23 mouse cellular contexts compared by ENCODE assay signal in genomic region chr14:30731896-30732295, GRCm38 (mm10). TPM values are rescaled to one million over a fixed set of nuclear protein-coding genes. Genes with fewer than 3 reads are reported as not detected.
DNase-seq lines count a peak whose midpoint lies in the region; ATAC-seq and TF ChIP-seq lines count a peak whose summit lies in the region.
"Had no signal": no experiment of that assay in that cellular context is flagged by ENCODE, and none has a peak within 500 bp of the region (broad histone marks: within the 10 kb centered on the region; RNA-seq: fewer than 3 reads in every experiment).

No protein-coding gene starts in this region.

- no peak overlapping the region for H3K4me3 ChIP-seq in kidney, postnatal 0 days (replicated peaks; ENCODE audit: low read depth, low read length)
- no peak overlapping the region for H3K4me3 ChIP-seq in midbrain, embryonic 11.5 days (ENCODE audit: low read depth, low read length)
- no peak overlapping the region for H3K4me3 ChIP-seq in midbrain, embryonic 10.5 days
- no peak overlapping the region for H3K4me3 ChIP-seq in MEL (ENCODE audit: control insufficient read depth in 1 of 2, insufficient read depth in 1 of 2, low read depth in 2 of 2, low read length in 2 of 2)
- H3K4me3 ChIP-seq: embryonic facial prominence, embryonic 12.5 days; embryonic facial prominence, embryonic 15.5 days; gastrocnemius, adult 2 months; hindbrain, embryonic 13.5 days had no signal

- WGBS in kidney, postnatal 0 days = 70% methylated on average over 3 of the region's 3 CpGs
- WGBS in midbrain, embryonic 11.5 days = 94% methylated on average over 3 of the region's 3 CpGs
- 98% methylated on average over 3 of the region's 3 CpGs for WGBS in midbrain, embryonic 10.5 days

- DNase-seq in kidney, postnatal 0 days (ENCODE audit: low spot score) = peak; percentile 40
- no peak for DNase-seq in kidney, adult 9 months
- DNase-seq in midbrain, embryonic 11.5 days (ENCODE audit: low spot score, missing footprints) = peak; percentile 31
- no peak for DNase-seq in midbrain, embryonic 10.5 days (ENCODE audit: low spot score)
- peak; percentile 24 for DNase-seq in MEL (ENCODE audit: low read depth, low spot score)
- no peak for DNase-seq in cerebellum, postnatal 4 days (ENCODE audit: low spot score in 2 of 2)
- DNase-seq in B cell, adult 2 months = no peak
- DNase-seq: adrenal gland, adult 8-10 months; adrenal gland, postnatal 25 days; cerebellum, adult 18-20 months; cerebellum, adult 9-10 months; cerebellum, postnatal 14 days; forebrain, postnatal 0 days; gastrocnemius, adult 2 months; gastrocnemius, postnatal 14 days; heart, adult 11 months had no signal

- peaks cover 35% of the 10 kb centered on the region for H3K79me2 ChIP-seq in MEL (ENCODE audit: control insufficient read depth, insufficient read depth, low read length, poor library complexity)

- H3K9me3 ChIP-seq in kidney, postnatal 0 days (replicated peaks; ENCODE audit: low read length) = no peaks in the 10 kb centered on the region
- H3K9me3 ChIP-seq in midbrain, embryonic 11.5 days (ENCODE audit: control insufficient read depth, low read length) = no peaks in the 10 kb centered on the region
- no peaks in the 10 kb centered on the region for H3K9me3 ChIP-seq in midbrain, embryonic 10.5 days (replicated peaks)
- H3K9me3 ChIP-seq in MEL (replicated peaks; ENCODE audit: insufficient read depth, low read length) = no peaks in the 10 kb centered on the region
- H3K9me3 ChIP-seq: embryonic facial prominence, embryonic 12.5 days; embryonic facial prominence, embryonic 15.5 days; hindbrain, embryonic 13.5 days had no signal

- TF ChIP-seq RAD21 in MEL (IDR thresholded peaks at IDR 0.05; ENCODE audit: low read depth, low read length) = no peak

- no peak for TF ChIP-seq CTCF in kidney, postnatal 0 days (IDR thresholded peaks at IDR 0.05; ENCODE audit: low read depth)
- no peak for TF ChIP-seq CTCF in MEL (IDR thresholded peaks at IDR 0.05 in 2 of 3, conservative IDR thresholded peaks at IDR 0.05 in 1 of 3; ENCODE audit: control insufficient read depth in 1 of 3, insufficient read depth in 1 of 3, low read depth in 2 of 3, low read length in 3 of 3, poor library complexity in 1 of 3, severe bottlenecking in 1 of 3)

- no peak for ATAC-seq in kidney, postnatal 0 days (replicated peaks; ENCODE audit: low FRiP score, low read depth)
- no peak for ATAC-seq in midbrain, embryonic 11.5 days (ENCODE audit: low FRiP score)
- 0 out of 2 replicates have a peak, but pooled peaks have one; percentile 22 for ATAC-seq in megakaryocyte-erythroid progenitor cell, adult 5-6 weeks (replicated peaks; ENCODE audit: low FRiP score, low TSS enrichment, poor library complexity, severe bottlenecking)
- ATAC-seq: forebrain, embryonic 14.5 days; forebrain, postnatal 0 days; hindbrain, embryonic 16.5 days had no signal

- no peaks in the 10 kb centered on the region for H3K4me1 ChIP-seq in kidney, postnatal 0 days (replicated peaks; ENCODE audit: insufficient read depth, low read length)
- no peaks in the 10 kb centered on the region for H3K4me1 ChIP-seq in midbrain, embryonic 11.5 days (ENCODE audit: control insufficient read depth, insufficient read depth, low read length)
- H3K4me1 ChIP-seq in midbrain, embryonic 10.5 days = no peaks in the 10 kb centered on the region
- H3K4me1 ChIP-seq in MEL (ENCODE audit: control insufficient read depth in 1 of 2, insufficient read depth in 2 of 2, low read length in 2 of 2) = peaks cover 9 to 11% of the 10 kb centered on the region in 2 experiments
- H3K4me1 ChIP-seq: embryonic facial prominence, embryonic 15.5 days; hindbrain, embryonic 13.5 days had no signal

- H3K4me2 ChIP-seq in kidney, postnatal 0 days (ENCODE audit: low read length) = no peak overlapping the region
- H3K4me2 ChIP-seq in midbrain, embryonic 11.5 days = no peak overlapping the region
- H3K4me2 ChIP-seq: embryonic facial prominence, embryonic 12.5 days; embryonic facial prominence, embryonic 15.5 days; heart, embryonic 11.5 days; hindbrain, embryonic 13.5 days had no signal

- no peak for TF ChIP-seq POLR2A in MEL (IDR thresholded peaks at IDR 0.05; ENCODE audit: control insufficient read depth in 1 of 2, insufficient read depth in 1 of 2, low read depth in 1 of 2, low read length in 2 of 2, poor library complexity in 1 of 2)

- TF ChIP-seq EP300 in MEL (IDR thresholded peaks at IDR 0.05; ENCODE audit: low read depth in 1 of 2, low read length in 2 of 2) = no peak

- H3K27me3 ChIP-seq in kidney, postnatal 0 days (ENCODE audit: insufficient read depth, low read length) = no peaks in the 10 kb centered on the region
- H3K27me3 ChIP-seq in midbrain, embryonic 11.5 days (ENCODE audit: control insufficient read depth, insufficient read depth, low read length) = no peaks in the 10 kb centered on the region
- H3K27me3 ChIP-seq in midbrain, embryonic 10.5 days (ENCODE audit: low read depth, poor library complexity, severe bottlenecking) = no peaks in the 10 kb centered on the region
- H3K27me3 ChIP-seq in MEL (ENCODE audit: control insufficient read depth in 1 of 2, insufficient read depth in 2 of 2, low read length in 2 of 2) = no peaks in the 10 kb centered on the region
- H3K27me3 ChIP-seq: embryonic facial prominence, embryonic 12.5 days; embryonic facial prominence, embryonic 15.5 days; hindbrain, embryonic 13.5 days had no signal

- H3K36me3 ChIP-seq in kidney, postnatal 0 days (ENCODE audit: insufficient read depth, low read length) = no peaks in the 10 kb centered on the region
- no peaks in the 10 kb centered on the region for H3K36me3 ChIP-seq in midbrain, embryonic 11.5 days (ENCODE audit: control insufficient read depth, insufficient read depth, low read length)
- no peaks in the 10 kb centered on the region for H3K36me3 ChIP-seq in midbrain, embryonic 10.5 days
- peaks cover 0 to 21% of the 10 kb centered on the region in 2 experiments for H3K36me3 ChIP-seq in MEL (ENCODE audit: control insufficient read depth in 1 of 2, insufficient read depth in 2 of 2, low read length in 2 of 2)
- H3K36me3 ChIP-seq: embryonic facial prominence, embryonic 12.5 days; embryonic facial prominence, embryonic 15.5 days; hindbrain, embryonic 13.5 days had no signal

- H3K27ac ChIP-seq in kidney, postnatal 0 days = no peak overlapping the region
- no peak overlapping the region for H3K27ac ChIP-seq in midbrain, embryonic 11.5 days (ENCODE audit: low read depth, low read length)
- H3K27ac ChIP-seq in midbrain, embryonic 10.5 days (replicated peaks) = no peak overlapping the region
- H3K27ac ChIP-seq in MEL (ENCODE audit: control insufficient read depth, low read depth, low read length) = no peak overlapping the region
- H3K27ac ChIP-seq: embryonic facial prominence, embryonic 12.5 days; embryonic facial prominence, embryonic 15.5 days; gastrocnemius, adult 2 months; hindbrain, embryonic 13.5 days had no signal

- no peak overlapping the region for H3K9ac ChIP-seq in kidney, postnatal 0 days (ENCODE audit: low read depth, low read length)
- H3K9ac ChIP-seq in midbrain, embryonic 11.5 days (ENCODE audit: low read length) = no peak overlapping the region
- H3K9ac ChIP-seq in MEL (ENCODE audit: control insufficient read depth, low read depth, low read length, poor library complexity, severe bottlenecking) = no peak overlapping the region
- H3K9ac ChIP-seq: embryonic facial prominence, embryonic 12.5 days; embryonic facial prominence, embryonic 15.5 days; forebrain, postnatal 0 days; hindbrain, embryonic 13.5 days had no signal

TF ChIP-seq in MEL, 35 proteins besides CTCF, POLR2A, EP300 and RAD21:
- TF ChIP-seq JUND (IDR thresholded peaks at IDR 0.05; ENCODE audit: low read depth, low read length) (no peak), RCOR1 (IDR thresholded peaks at IDR 0.05; ENCODE audit: low read depth, low read length) (peak; percentile 65), GATA1 (IDR thresholded peaks at IDR 0.05; ENCODE audit: low read depth, low read length) (peak; percentile 50)

RNA-seq across cellular contexts. Expression of gene Sfmbt1, which starts 17.2 kb away (rescaled TPM):
- 10.9 and 12.0 TPM in 2 replicates for polyA plus RNA-seq in kidney, postnatal 0 days (2015; fragmentation: Nextera tagmentation; extraction: Ambion mirVana)
- polyA plus RNA-seq in midbrain, embryonic 11.5 days (2014; fragmentation: Nextera tagmentation; extraction: Ambion mirVana) = 22.0 and 24.5 TPM in 2 replicates
- 22.4 and 22.6 TPM in 2 replicates for polyA plus RNA-seq in midbrain, embryonic 10.5 days (2016; fragmentation: Nextera tagmentation; extraction: Ambion mirVana)
- 9.4 and 12.4 TPM in 2 replicates for total RNA-seq in MEL (2012; rRNA removed)
- 10 to 100 TPM; 13.7 to 33.0 TPM for polyA plus RNA-seq in MEL (2012; ENCODE audit: insufficient read depth in 1 of 2, insufficient read length in 2 of 2, low read depth in 1 of 2, low replicate concordance in 2 of 2, missing spikeins in 1 of 2)
- 22.3 and 26.3 TPM in 2 replicates for total RNA-seq in megakaryocyte-erythroid progenitor cell, adult 5-6 weeks (2014; fragmentation: Nextera tagmentation)
- total RNA-seq in megakaryocyte-erythroid progenitor cell, adult 5-6 weeks (2017) = 12.7 and 13.7 TPM in 2 replicates

Comparison
In these comparisons a context has a peak if more than half of its experiments do, and no peak if none do; other contexts are left out.
1. DNase-seq: peak in kidney, postnatal 0 days (single experiment), midbrain, embryonic 11.5 days (single experiment) and MEL (single experiment); none in kidney, adult 9 months (single experiment), midbrain, embryonic 10.5 days (single experiment), cerebellum, postnatal 4 days (0 of 2) and B cell, adult 2 months (0 of 2).